Mouse (Mus musculus) liver, embryonic 14.5 days (tissue): ENCODE results near the gene Fndc9.

Source experiments
- CTCF ChIP-seq: IDR thresholded peaks from 2 replicates; pipeline ENCODE4 v1.5.1; 2016; ENCODE audit warnings: antibody characterized with exemption, low read depth, control low read depth
- EP300 ChIP-seq: IDR thresholded peaks from 2 replicates; pipeline ENCODE4 v1.6.1; 2016; ENCODE audit warnings: antibody characterized with exemption, low read depth

DNA sequence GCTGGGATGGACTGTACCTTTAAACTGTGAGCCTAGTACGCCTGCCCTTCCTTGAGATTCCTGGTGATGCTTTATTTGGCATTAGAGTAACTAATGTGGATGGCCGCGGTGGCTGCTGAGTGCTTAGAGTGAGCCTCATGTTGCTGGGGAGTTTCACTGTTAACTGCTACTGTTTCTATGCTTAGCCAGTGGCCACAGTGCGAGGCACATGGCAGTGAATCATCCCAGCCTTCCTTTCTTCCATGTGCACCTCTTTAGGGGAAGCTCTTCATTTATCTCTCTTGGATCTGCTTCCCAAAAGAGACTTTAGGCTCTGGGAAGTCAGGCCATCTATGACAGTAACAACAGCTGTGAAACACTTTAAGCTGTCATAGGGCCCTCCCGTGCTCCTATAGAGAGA lies 47.3 kb downstream of the Fndc9 start:
- TF ChIP-seq CTCF (no peak), EP300 (no peak)
